Mouse (Mus musculus) thymus, adult 2 months (tissue): ENCODE measurements at regions not wholly inside any gene's neighbourhood (a gene's known extent, or its start where the extent isn't known, plus 50 kb on each side); places are given as distances from the start of the nearest gene placed in this dataset.

Experiments
- DNase-seq: peaks from one replicate; pipeline ENCODE4 v3.0.0; 2021
- H3K27ac ChIP-seq: fragments of 200-500 bp; 2 replicates; pipeline ENCODE4 v1.5.1; 2012; ENCODE audit warnings: low read length, control low read depth; ENCODE audit not compliant: control insufficient read depth, insufficient read depth
- H3K27me3 ChIP-seq: fragments of 200-500 bp; 2 replicates; pipeline ENCODE4 v1.6.1; 2012; ENCODE audit warnings: mild to moderate bottlenecking, low read length, moderate library complexity, mixed read lengths; ENCODE audit not compliant: control insufficient read depth, insufficient read depth
- H3K36me3 ChIP-seq: fragments of 200-500 bp; 2 replicates; pipeline ENCODE4 v1.6.1; 2012; ENCODE audit warnings: mild to moderate bottlenecking, low read length, moderate library complexity; ENCODE audit not compliant: control insufficient read depth, insufficient read depth
- H3K4me1 ChIP-seq: fragments of 200-500 bp; replicated peaks from 2 replicates; pipeline ENCODE4 v1.6.1; 2012; ENCODE audit warnings: low read length; ENCODE audit not compliant: control insufficient read depth, insufficient read depth
- H3K4me3 ChIP-seq: fragments of 200-500 bp; 2 replicates; pipeline ENCODE4 v1.5.1; 2012; ENCODE audit warnings: mild to moderate bottlenecking, low read length, control low read depth, moderate library complexity; ENCODE audit not compliant: control insufficient read depth, insufficient read depth
- CTCF ChIP-seq: fragments of 200-500 bp; IDR thresholded peaks from 2 replicates; pipeline ENCODE4 v1.5.1; 2012; ENCODE audit warnings: mild to moderate bottlenecking, control low read depth, low read length, moderate library complexity, borderline replicate concordance; ENCODE audit not compliant: control insufficient read depth, poor library complexity, insufficient read depth; ENCODE audit errors: extremely low read depth
- POLR2A ChIP-seq: fragments of 200-500 bp; IDR thresholded peaks from 2 replicates; pipeline ENCODE4 v1.6.1; 2012; ENCODE audit warnings: mild to moderate bottlenecking, low read length, control low read depth, moderate library complexity; ENCODE audit not compliant: control insufficient read depth, poor library complexity, insufficient read depth; ENCODE audit errors: extremely low read depth
- WGBS: fragments of 180-500 bp; shearing (Covaris S2); methylation state at CpG from one replicate; pipeline ENCODE4 v1.1.7; 2018; 5-methylcytosine and 5-hydroxymethylcytosine counted together

GRCm38 (mm10) chr1:57593707-57594589 is 180.0 kb upstream of the Spats2l start:
- no peaks in the 10 kb centered on the region for H3K4me1 ChIP-seq
- no peaks in the 10 kb centered on the region for H3K27me3 ChIP-seq
- TF ChIP-seq POLR2A (no peak), CTCF (no peak)
- no peak overlapping the region for H3K27ac ChIP-seq
- DNase-seq: no peak
- 72% methylated on average over 7 of the region's 7 CpGs for WGBS
- no peaks in the 10 kb centered on the region for H3K36me3 ChIP-seq
- H3K4me3 ChIP-seq: no peak overlapping the region

GRCm38 (mm10) chr1:57594815-57595214 is 179.1 kb upstream of the Spats2l start:
- whole genome bisulfite sequencing: 26% methylated on average over 5 of the region's 5 CpGs
- no peak for DNase-seq
- TF ChIP-seq CTCF: no peak
- TF ChIP-seq POLR2A: no peak
- H3K27me3 ChIP-seq: no peaks in the 10 kb centered on the region
- H3K4me1 ChIP-seq: no peaks in the 10 kb centered on the region
- no peak overlapping the region for H3K4me3 ChIP-seq
- no peak overlapping the region for H3K27ac ChIP-seq
- no peaks in the 10 kb centered on the region for H3K36me3 ChIP-seq

- H3K27ac ChIP-seq: peak overlapping the region; percentile 62; the same call in 1 of the 2 replicates
- no peaks in the 10 kb centered on the region for H3K36me3 ChIP-seq
- DNase-seq: peak; percentile 11
- no peaks in the 10 kb centered on the region for H3K27me3 ChIP-seq
- TF ChIP-seq CTCF: no peak
- TF ChIP-seq POLR2A: no peak
- peaks cover 4% of the 10 kb centered on the region for H3K4me1 ChIP-seq
- H3K4me3 ChIP-seq: no peak overlapping the region
- 76% methylated on average over 2 of the region's 2 CpGs for WGBS
Measured at GRCm38 (mm10) chr1:57600951-57601350, 173.0 kb upstream of the Spats2l start.

GRCm38 (mm10) chr1:57605525-57605924 is 168.4 kb upstream of the Spats2l start:
- 31% methylated on average over 1 of the region's 1 CpGs for WGBS
- no peak for TF ChIP-seq CTCF
- no peak for TF ChIP-seq POLR2A
- H3K27ac ChIP-seq: no peak overlapping the region

GRCm38 (mm10) chr1:57606060-57606683 is 167.8 kb upstream of the Spats2l start:
- H3K36me3 ChIP-seq: no peaks in the 10 kb centered on the region
- no peak overlapping the region for H3K4me3 ChIP-seq
- no peak for DNase-seq
- no peaks in the 10 kb centered on the region for H3K27me3 ChIP-seq
- no peaks in the 10 kb centered on the region for H3K4me1 ChIP-seq
- no peak for TF ChIP-seq POLR2A
- TF ChIP-seq CTCF: no peak
- 91% methylated on average over 4 of the region's 4 CpGs for WGBS
- no peak overlapping the region for H3K27ac ChIP-seq

More at GRCm38 (mm10) chr1:57605525-57605924, 168.4 kb upstream of the Spats2l start:
- H3K36me3 ChIP-seq: no peaks in the 10 kb centered on the region
- DNase-seq: no peak
- no peaks in the 10 kb centered on the region for H3K27me3 ChIP-seq
- no peaks in the 10 kb centered on the region for H3K4me1 ChIP-seq
- H3K4me3 ChIP-seq: no peak overlapping the region

GRCm38 (mm10) chr1:57607026-57607425 is 166.9 kb upstream of the Spats2l start:
- Histone ChIP-seq H3K4me1 (no peaks in the 10 kb centered on the region), H3K27me3 (no peaks in the 10 kb centered on the region), H3K4me3 (no peak overlapping the region), H3K27ac (no peak overlapping the region), H3K36me3 (no peaks in the 10 kb centered on the region)
- no peak for TF ChIP-seq CTCF
- TF ChIP-seq POLR2A: no peak
- WGBS: 81% methylated on average over 8 of the region's 8 CpGs
- no peak for DNase-seq
